In the genomic region with DNA sequence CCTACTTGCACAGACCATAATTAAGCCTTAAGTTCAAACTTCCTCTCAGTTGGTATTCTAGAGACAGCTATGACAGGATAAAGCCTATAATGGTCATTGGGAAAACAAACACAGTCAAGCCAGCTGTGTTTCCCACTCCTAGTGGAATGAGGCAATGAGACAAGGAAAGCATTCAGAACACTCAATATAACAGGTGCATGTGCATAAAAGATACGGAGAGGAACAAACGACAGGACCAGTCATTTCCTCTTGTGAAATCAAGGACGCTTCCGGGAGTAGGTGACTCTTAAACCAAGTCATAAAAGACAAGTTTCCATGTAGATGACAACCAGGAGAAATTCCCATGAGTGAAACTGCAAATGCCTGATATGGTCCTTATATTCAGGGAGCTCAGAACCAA, we compare ENCODE assay signal across 34 mouse cellular contexts.
"Had no signal": no experiment of that assay in that cellular context is flagged by ENCODE, and none has a peak within 500 bp of the region (broad histone marks: within the 10 kb centered on the region; RNA-seq: fewer than 3 reads in every experiment).

No protein-coding gene starts in this region.

- H3K27me3 ChIP-seq: heart, embryonic 12.5 days; heart, embryonic 13.5 days; heart, embryonic 15.5 days; hindbrain, embryonic 12.5 days; hindbrain, embryonic 13.5 days; hindbrain, embryonic 15.5 days; intestine, embryonic 15.5 days; kidney, embryonic 15.5 days had no signal

- H3K4me2 ChIP-seq: heart, embryonic 11.5 days; heart, embryonic 12.5 days; heart, embryonic 13.5 days; heart, embryonic 15.5 days; hindbrain, embryonic 12.5 days; hindbrain, embryonic 13.5 days; hindbrain, embryonic 14.5 days; hindbrain, embryonic 15.5 days; intestine, embryonic 15.5 days; kidney, embryonic 15.5 days had no signal

- H3K4me1 ChIP-seq: heart, embryonic 10.5 days; heart, embryonic 12.5 days; heart, embryonic 13.5 days; heart, embryonic 15.5 days; hindbrain, embryonic 10.5 days; hindbrain, embryonic 12.5 days; hindbrain, embryonic 13.5 days; hindbrain, embryonic 15.5 days; intestine, embryonic 15.5 days; kidney, embryonic 15.5 days had no signal

- H3K4me3 ChIP-seq: heart, adult 2 months; heart, embryonic 10.5 days; heart, embryonic 12.5 days; heart, embryonic 13.5 days; heart, embryonic 15.5 days; hindbrain, embryonic 10.5 days; hindbrain, embryonic 12.5 days; hindbrain, embryonic 13.5 days; hindbrain, embryonic 15.5 days; intestine, embryonic 15.5 days; kidney, embryonic 15.5 days; layer of hippocampus, adult 2 months had no signal

- H3K36me3 ChIP-seq: heart, embryonic 10.5 days; heart, embryonic 12.5 days; heart, embryonic 13.5 days; heart, embryonic 15.5 days; hindbrain, embryonic 10.5 days; hindbrain, embryonic 12.5 days; hindbrain, embryonic 13.5 days; hindbrain, embryonic 15.5 days; intestine, embryonic 15.5 days; kidney, embryonic 15.5 days had no signal

- H3K27ac ChIP-seq: heart, adult 2 months; heart, embryonic 10.5 days; heart, embryonic 13.5 days; heart, embryonic 15.5 days; hindbrain, embryonic 10.5 days; hindbrain, embryonic 12.5 days; hindbrain, embryonic 13.5 days; hindbrain, embryonic 14.5 days; hindbrain, embryonic 15.5 days; hindbrain, postnatal 0 days; intestine, embryonic 15.5 days; kidney, embryonic 15.5 days; kidney, postnatal 0 days; layer of hippocampus, adult 2 months had no signal

- H3K9me3 ChIP-seq: heart, embryonic 10.5 days; heart, embryonic 13.5 days; heart, embryonic 15.5 days; hindbrain, embryonic 10.5 days; hindbrain, embryonic 12.5 days; hindbrain, embryonic 13.5 days; hindbrain, embryonic 15.5 days; intestine, embryonic 15.5 days; kidney, embryonic 15.5 days had no signal

- H3K9ac ChIP-seq: heart, embryonic 12.5 days; heart, embryonic 13.5 days; heart, embryonic 15.5 days; hindbrain, embryonic 12.5 days; hindbrain, embryonic 13.5 days; hindbrain, embryonic 14.5 days; hindbrain, embryonic 15.5 days; intestine, embryonic 15.5 days; kidney, embryonic 15.5 days had no signal

- DNase-seq: heart, adult 2 months; heart, postnatal 10 days; heart, postnatal 14 days; heart, postnatal 36 days; heart, postnatal 4 days; kidney, adult 11 months; kidney, adult 18-20 months; kidney, adult 2 months; kidney, adult 8-10 months; kidney, adult 9 months; kidney, postnatal 10 days; kidney, postnatal 14 days; kidney, postnatal 25 days; kidney, postnatal 36 days; kidney, postnatal 4 days; layer of hippocampus, adult 9-11 months; layer of hippocampus, postnatal 36 days had no signal

- ATAC-seq: hindbrain, embryonic 16.5 days; hindbrain, postnatal 0 days; inflammation-experienced regulatory T-cells, adult 6 months; intestine, embryonic 15.5 days had no signal
